Mouse (Mus musculus) heart, embryonic 16.5 days (tissue): ENCODE data around the gene Sez6l. TPM values are rescaled to one million over a fixed set of nuclear protein-coding genes. Genes with fewer than 3 reads are reported as not detected.

Experiments
- ATAC-seq: fragments of 200-750 bp; cut with Nextera tagmentation; replicated peaks from 2 replicates; pipeline ENCODE4 v1.8.0; 2017; ENCODE audit warnings: moderate number of reproducible peaks; ENCODE audit not compliant: insufficient read depth, low FRiP score; ENCODE audit errors: extremely low read depth
- H3K27ac ChIP-seq: fragments of 300-500 bp; sonication (generic); 2 replicates; pipeline ENCODE4 v1.5.1; 2014; ENCODE audit warnings: mild to moderate bottlenecking, low read length, control low read depth, moderate library complexity
- H3K27me3 ChIP-seq: fragments of 300-500 bp; sonication (generic); 2 replicates; pipeline ENCODE4 v1.6.1; 2014; ENCODE audit warnings: low read length, mixed read lengths; ENCODE audit not compliant: control insufficient read depth, insufficient read depth
- H3K36me3 ChIP-seq: fragments of 300-500 bp; sonication (generic); 2 replicates; pipeline ENCODE4 v1.6.1; 2014; ENCODE audit not compliant: control insufficient read depth, insufficient read depth
- H3K4me1 ChIP-seq: fragments of 300-500 bp; sonication (generic); 2 replicates; pipeline ENCODE4 v1.6.1; 2014; ENCODE audit warnings: low read length, mixed read lengths; ENCODE audit not compliant: control insufficient read depth, insufficient read depth
- H3K4me2 ChIP-seq: fragments of 300-500 bp; sonication (generic); 2 replicates; pipeline ENCODE4 v1.6.1; 2014; ENCODE audit warnings: low read depth, mild to moderate bottlenecking, control low read depth, low read length
- H3K4me3 ChIP-seq: fragments of 300-500 bp; sonication (generic); 2 replicates; pipeline ENCODE4 v1.5.1; 2014; ENCODE audit warnings: mild to moderate bottlenecking, control low read depth, low read length
- H3K9ac ChIP-seq: fragments of 300-500 bp; sonication (generic); 2 replicates; pipeline ENCODE4 v1.6.1; 2014; ENCODE audit warnings: low read length, control low read depth
- H3K9me3 ChIP-seq: fragments of 300-500 bp; sonication (generic); replicated peaks from 2 replicates; pipeline ENCODE4 v1.6.1; 2016; ENCODE audit warnings: low read length; ENCODE audit not compliant: control insufficient read depth
- WGBS: fragments of 180-500 bp; shearing (Covaris S2); extraction: QIAGEN DNeasy Blood & Tissue Kit; methylation state at CpG from one replicate; pipeline ENCODE4 v1.1.7; 2014; 5-methylcytosine and 5-hydroxymethylcytosine counted together
- polyA plus RNA-seq: library from polyadenylated mRNA; unstranded; fragments of >200 nt; fragmentation: Nextera tagmentation; extraction: Ambion mirVana; gene quantifications from 2 replicates; pipeline ENCODE4 v1.2.1, GENCODE M21; 2015

The Sez6l gene
- polyA plus RNA-seq, 1 experiment from 2014 or later, result 0.34 TPM

DNA sequence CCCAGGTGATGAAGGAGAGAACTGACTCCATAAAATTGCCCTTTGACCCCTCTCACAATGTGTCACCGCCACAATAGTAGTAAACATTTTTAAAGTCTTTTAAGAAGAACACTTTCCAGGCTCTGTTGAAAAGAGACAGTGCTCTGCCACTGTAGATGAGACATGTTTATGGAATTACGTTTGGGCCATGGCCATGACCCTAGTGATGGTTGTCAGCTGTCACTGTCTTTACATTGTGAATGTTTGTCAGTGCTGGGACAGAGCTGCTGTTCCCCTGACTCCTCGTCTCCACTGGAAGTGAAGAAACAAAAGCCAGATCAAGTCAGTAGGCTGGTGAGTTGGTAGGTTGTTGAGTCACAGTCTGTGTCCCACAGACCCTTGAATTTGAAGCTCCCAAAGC, 174.5 kb downstream of the Sez6l start:
- 54% methylated on average over 3 of the region's 3 CpGs for WGBS
- Histone ChIP-seq H3K27ac (no peak overlapping the region), H3K9ac (no peak overlapping the region), H3K4me3 (no peak overlapping the region), H3K4me2 (no peak overlapping the region), H3K36me3 (no peaks in the 10 kb centered on the region), H3K4me1 (peaks cover 4% of the 10 kb centered on the region; the same call in 1 of the 2 replicates), H3K27me3 (0 out of 2 replicates have a peak, but pooled peaks cover 3% of the 10 kb centered on the region), H3K9me3 (no peaks in the 10 kb centered on the region)
- ATAC-seq, result no peak

DNA sequence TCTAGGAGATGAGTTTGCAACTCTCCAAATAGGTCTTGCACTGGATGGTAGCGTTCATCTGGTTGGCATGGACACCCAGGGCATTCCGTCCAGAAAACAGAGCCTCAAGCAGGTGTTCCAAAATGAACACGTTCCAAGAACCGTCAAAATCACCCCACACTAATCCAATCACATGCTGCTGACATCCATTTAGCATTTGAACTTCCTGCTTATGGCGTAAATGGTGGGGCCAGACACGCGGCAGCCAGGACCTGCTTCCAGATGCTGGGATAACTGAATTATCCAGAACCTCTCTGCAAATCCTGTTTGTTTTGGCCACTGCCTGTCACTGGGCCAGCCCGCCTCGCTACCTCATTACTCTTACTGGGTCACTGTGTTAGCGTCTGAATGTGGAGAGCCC, 177.7 kb downstream of the Sez6l start:
- H3K27ac ChIP-seq, result no peak overlapping the region
- 57% methylated on average over 10 of the region's 10 CpGs for WGBS

DNA sequence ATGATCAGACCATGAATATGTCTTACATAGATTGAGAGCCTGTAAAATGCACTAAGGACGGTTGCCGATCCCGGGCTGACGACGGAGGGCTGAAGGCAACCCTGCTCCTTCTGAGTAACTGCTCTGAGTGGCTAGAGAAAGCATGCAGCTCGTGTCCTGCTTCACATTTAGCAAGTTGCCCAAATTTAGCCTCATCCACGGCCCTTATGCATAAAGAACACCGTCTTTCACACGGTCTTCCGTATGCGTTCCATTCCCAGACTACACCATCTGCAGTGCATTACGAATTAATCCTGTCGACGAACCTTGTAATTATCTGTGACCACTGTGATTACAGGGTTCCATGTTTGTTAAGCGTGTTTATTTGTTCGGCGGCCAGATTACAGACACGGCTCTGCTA, 180.9 kb downstream of the Sez6l start:
- no peak overlapping the region for H3K27ac ChIP-seq
- no peaks in the 10 kb centered on the region for H3K9me3 ChIP-seq
- peaks cover 6% of the 10 kb centered on the region; the same call in 1 of the 2 replicates for H3K4me1 ChIP-seq
- no peak overlapping the region for H3K9ac ChIP-seq
- peaks cover 52% of the 10 kb centered on the region for H3K27me3 ChIP-seq
- 74% methylated on average over 18 of the region's 18 CpGs for WGBS
- H3K4me3 ChIP-seq, result no peak overlapping the region
- H3K36me3 ChIP-seq, result no peaks in the 10 kb centered on the region
- ATAC-seq, result no peak
- no peak overlapping the region for H3K4me2 ChIP-seq

More for the DNA sequence above, 177.7 kb downstream of the Sez6l start:
- Histone ChIP-seq H3K36me3 (no peaks in the 10 kb centered on the region), H3K4me1 (peaks cover 2% of the 10 kb centered on the region; the same call in 1 of the 2 replicates), H3K27me3 (peaks cover 21% of the 10 kb centered on the region), H3K9ac (no peak overlapping the region), H3K9me3 (no peaks in the 10 kb centered on the region), H3K4me3 (no peak overlapping the region), H3K4me2 (no peak overlapping the region)
- no peak for ATAC-seq

DNA sequence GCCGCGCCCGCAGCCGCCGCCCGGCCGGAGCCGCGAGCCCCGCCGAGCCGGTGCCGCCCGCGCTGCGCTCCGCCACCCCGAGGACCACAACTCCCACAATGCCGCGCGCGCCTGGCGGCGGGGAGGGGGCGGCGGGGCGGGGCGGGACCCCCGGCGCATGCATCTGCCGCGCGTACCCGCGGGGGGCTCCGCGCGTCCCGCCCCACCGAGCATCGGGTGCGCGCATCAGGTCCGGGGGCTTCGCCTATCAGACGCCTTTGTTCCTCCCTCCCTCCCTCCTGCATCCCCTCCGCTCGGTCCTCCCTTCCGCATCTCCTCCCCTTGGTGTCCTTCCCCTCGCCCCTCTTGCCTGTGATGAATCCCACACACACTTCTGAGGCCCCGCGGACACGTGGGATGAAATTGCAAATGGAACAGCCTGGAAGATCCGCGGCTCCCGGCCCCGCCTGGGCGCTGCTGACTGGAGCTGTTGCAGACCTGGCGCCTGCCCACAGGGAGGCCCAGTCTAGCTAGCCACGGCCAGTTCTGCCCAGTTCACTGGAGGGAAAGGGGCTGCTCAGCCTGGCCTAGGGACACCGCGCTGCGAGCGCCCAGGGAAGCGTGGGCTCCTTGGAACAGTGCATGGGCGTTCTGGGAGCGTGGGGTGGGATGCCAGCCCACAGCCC, 182.1 kb downstream of the Sez6l start, which contains the start of gene Asphd2:
TSS of gene Asphd2 (minus strand) at position 88 of the 665 bp plus-strand sequence.
- WGBS, result 5% methylated on average over 28 of the region's 67 CpGs
- Histone ChIP-seq H3K36me3 (no peaks in the 10 kb centered on the region), H3K27me3 (peaks cover 52% of the 10 kb centered on the region), H3K9me3 (no peaks in the 10 kb centered on the region), H3K27ac (no peak within 1 kb of the TSS), H3K4me2 (peak within 1 kb of the TSS; percentile 83), H3K4me3 (peak within 1 kb of the TSS; percentile 62), H3K9ac (peak within 1 kb of the TSS; percentile 63), H3K4me1 (peaks cover 6% of the 10 kb centered on the region; the same call in 1 of the 2 replicates)
- peak; percentile 46 for ATAC-seq

DNA sequence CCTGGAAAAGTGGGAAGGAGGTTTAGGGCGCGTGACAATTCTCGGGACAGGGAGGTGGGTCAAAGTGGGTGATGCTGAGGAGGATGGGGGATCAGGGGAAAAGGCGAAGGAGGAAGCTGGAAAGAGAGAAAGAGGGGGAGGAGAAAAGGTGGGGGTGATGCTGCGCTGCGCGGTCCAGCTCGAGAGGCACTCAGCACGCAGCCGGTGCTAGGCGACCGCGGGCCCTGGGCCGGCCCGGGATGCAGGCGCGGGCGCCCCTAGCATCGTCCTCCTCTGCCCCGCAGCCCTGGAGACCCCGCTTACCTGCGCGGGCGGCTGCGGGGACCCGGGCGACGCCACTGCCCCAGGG, 182.6 kb downstream of the Sez6l start:
- H3K4me2 ChIP-seq, result peak overlapping the region; percentile 83
- H3K4me1 ChIP-seq, result peaks cover 6% of the 10 kb centered on the region; the same call in 1 of the 2 replicates
- H3K9me3 ChIP-seq, result no peaks in the 10 kb centered on the region
- ATAC-seq, result peak; percentile 30; the same call in 1 of the 2 replicates
- no peaks in the 10 kb centered on the region for H3K36me3 ChIP-seq
- H3K27me3 ChIP-seq, result peaks cover 57% of the 10 kb centered on the region
- 2% methylated on average over 23 of the region's 28 CpGs for WGBS
- H3K4me3 ChIP-seq, result peak overlapping the region; percentile 62
- peak overlapping the region; percentile 63 for H3K9ac ChIP-seq
- no peak overlapping the region for H3K27ac ChIP-seq

DNA sequence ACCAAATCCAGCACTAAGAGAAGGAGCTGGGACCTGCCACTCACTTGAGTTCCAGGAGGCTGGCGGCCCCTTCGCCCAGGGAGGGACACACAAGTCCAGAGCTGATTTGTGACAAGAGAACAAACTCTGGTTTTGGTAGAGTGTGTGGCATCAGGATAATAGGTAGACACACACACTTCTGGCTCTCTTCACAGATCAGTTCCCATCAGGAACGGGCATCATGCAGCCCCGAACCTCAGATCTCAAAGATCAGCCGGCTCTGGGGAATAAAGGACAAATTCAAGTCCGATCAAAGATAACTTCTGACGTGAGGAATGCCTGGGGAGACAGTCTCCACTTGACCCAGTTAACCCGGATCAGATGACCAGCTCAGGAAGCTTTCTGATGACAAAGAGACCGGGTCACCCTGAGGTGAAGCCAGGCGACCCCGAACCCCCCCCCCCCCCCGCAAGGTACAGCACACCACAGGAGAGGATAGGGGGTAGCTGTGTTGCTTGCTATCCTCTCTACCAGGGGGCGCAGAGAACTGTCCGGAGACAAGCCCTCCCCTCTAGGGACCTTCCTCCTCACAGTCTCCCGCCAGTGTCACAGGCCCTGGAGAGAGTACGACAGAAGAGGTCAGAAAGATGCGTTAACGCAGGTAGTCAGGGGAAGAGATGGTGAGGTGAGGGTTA, 183.1 kb downstream of the Sez6l start:
- peak overlapping the region; percentile 83; the same call in 1 of the 2 replicates for H3K4me2 ChIP-seq
- ATAC-seq, result no peak

DNA sequence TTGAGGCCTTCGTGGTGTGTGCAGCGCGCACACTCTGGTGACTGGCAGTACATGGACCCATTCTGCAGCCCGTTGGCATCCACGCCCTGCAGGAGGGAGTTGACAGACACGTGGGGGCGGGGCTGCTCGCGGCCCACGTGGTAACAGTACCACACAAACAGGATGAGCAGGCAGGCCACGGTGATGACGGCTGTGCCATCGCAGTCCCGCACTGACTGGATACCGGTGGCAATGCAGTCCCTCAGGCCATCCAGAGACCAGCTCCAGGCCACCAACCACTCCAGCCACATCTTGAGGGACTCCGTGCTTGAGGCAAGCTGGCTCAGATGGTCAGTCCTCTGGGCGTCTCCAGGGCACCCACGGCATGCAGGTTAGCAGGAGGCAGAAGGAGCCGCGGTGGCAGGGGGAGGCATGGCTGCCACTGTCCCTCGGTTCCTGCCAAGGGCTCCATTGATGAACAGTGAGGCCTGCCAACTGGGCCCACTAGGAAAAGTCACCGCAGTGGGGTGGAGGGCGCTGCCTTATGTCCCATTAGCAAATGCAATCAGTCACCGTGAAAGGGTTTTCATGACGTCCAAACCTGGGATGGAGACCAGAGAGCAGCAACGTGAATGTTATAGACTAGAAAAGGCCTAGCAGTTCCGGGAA, 185.2 kb downstream of the Sez6l start:
- Histone ChIP-seq H3K27ac (no peak overlapping the region), H3K9ac (no peak overlapping the region), H3K36me3 (no peaks in the 10 kb centered on the region), H3K27me3 (peaks cover 57% of the 10 kb centered on the region), H3K4me2 (no peak overlapping the region), H3K4me3 (no peak overlapping the region), H3K4me1 (peaks cover 6% of the 10 kb centered on the region; the same call in 1 of the 2 replicates), H3K9me3 (no peaks in the 10 kb centered on the region)
- ATAC-seq, result no peak
- 50% methylated on average over 27 of the region's 27 CpGs for WGBS

More for the DNA sequence above, 183.1 kb downstream of the Sez6l start:
- no peak overlapping the region for H3K27ac ChIP-seq
- H3K9me3 ChIP-seq, result no peaks in the 10 kb centered on the region
- no peaks in the 10 kb centered on the region for H3K36me3 ChIP-seq
- H3K4me1 ChIP-seq, result peaks cover 6% of the 10 kb centered on the region; the same call in 1 of the 2 replicates
- H3K4me3 ChIP-seq, result peak overlapping the region; percentile 62
- WGBS, result 9% methylated on average over 18 of the region's 18 CpGs
- peaks cover 57% of the 10 kb centered on the region for H3K27me3 ChIP-seq
- H3K9ac ChIP-seq, result no peak overlapping the region

DNA sequence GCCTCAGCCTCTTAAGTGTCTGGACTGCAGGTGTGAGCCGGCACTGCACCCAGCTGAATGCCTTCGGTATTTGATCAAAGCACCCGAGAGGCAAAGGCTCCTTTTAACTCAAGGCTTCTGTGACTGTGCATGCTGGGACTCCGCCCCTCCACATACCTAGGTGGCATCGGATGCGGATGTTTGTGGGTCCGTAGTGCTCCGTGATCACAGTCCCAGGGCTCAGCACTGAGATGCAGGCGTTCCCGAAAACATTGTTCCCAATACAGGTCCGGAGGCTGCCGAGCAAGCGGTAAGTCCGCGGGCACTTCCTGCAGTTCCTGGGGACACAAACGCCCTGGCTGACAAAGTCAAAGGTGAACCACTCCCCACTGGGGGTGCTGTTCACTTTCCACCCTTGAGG, 186.0 kb downstream of the Sez6l start:
- WGBS, result 36% methylated on average over 16 of the region's 16 CpGs
- no peak for ATAC-seq
- no peak overlapping the region for H3K4me2 ChIP-seq
- H3K9ac ChIP-seq, result no peak overlapping the region
- H3K9me3 ChIP-seq, result no peaks in the 10 kb centered on the region
- H3K27ac ChIP-seq, result no peak overlapping the region
- H3K27me3 ChIP-seq, result peaks cover 57% of the 10 kb centered on the region
- H3K4me3 ChIP-seq, result no peak overlapping the region
- H3K4me1 ChIP-seq, result peaks cover 6% of the 10 kb centered on the region; the same call in 1 of the 2 replicates
- no peaks in the 10 kb centered on the region for H3K36me3 ChIP-seq
